Mouse (Mus musculus) liver, adult (tissue): ENCODE measurements around the gene Cpvl.

Experiments
- GATA4 ChIP-seq: IDR thresholded peaks from 2 replicates; pipeline ENCODE4 v1.6.1; 2014; ENCODE audit warnings: mild to moderate bottlenecking, low read length; ENCODE audit not compliant: insufficient replicate concordance

Cpvl gene

GRCm38 (mm10) chr6:53955846-53956245 is 22.6 kb downstream of the Cpvl start:
- no peak for TF ChIP-seq GATA4

- no peak for TF ChIP-seq GATA4
These were observed 23.2 kb downstream of the Cpvl start for GRCm38 (mm10) chr6:53955271-53955670.

GRCm38 (mm10) chr6:53954106-53954505 is 24.4 kb downstream of the Cpvl start:
- no peak for TF ChIP-seq GATA4

- TF ChIP-seq GATA4: no peak
These were observed 25.1 kb downstream of the Cpvl start for GRCm38 (mm10) chr6:53953348-53953747.

- TF ChIP-seq GATA4: no peak
These were observed 27.1 kb downstream of the Cpvl start for GRCm38 (mm10) chr6:53951421-53951820.

- TF ChIP-seq GATA4: no peak
These were observed 27.6 kb downstream of the Cpvl start for GRCm38 (mm10) chr6:53950876-53951275.

- TF ChIP-seq GATA4: no peak
These were observed 30.0 kb downstream of the Cpvl start for GRCm38 (mm10) chr6:53948388-53949035.

- no peak for TF ChIP-seq GATA4
These were observed 33.6 kb downstream of the Cpvl start for GRCm38 (mm10) chr6:53944887-53945286.

- no peak for TF ChIP-seq GATA4
These were observed 34.1 kb downstream of the Cpvl start for GRCm38 (mm10) chr6:53944417-53944816.

- TF ChIP-seq GATA4: no peak
These were observed 36.2 kb downstream of the Cpvl start for GRCm38 (mm10) chr6:53942190-53942831.

GRCm38 (mm10) chr6:53939752-53940151 is 38.7 kb downstream of the Cpvl start:
- no peak for TF ChIP-seq GATA4

GRCm38 (mm10) chr6:53938942-53939341 is 39.5 kb downstream of the Cpvl start:
- no peak for TF ChIP-seq GATA4

- TF ChIP-seq GATA4: no peak
These were observed 41.0 kb downstream of the Cpvl start for GRCm38 (mm10) chr6:53937143-53938134.

GRCm38 (mm10) chr6:53931605-53932004 is 46.9 kb downstream of the Cpvl start:
- no peak for TF ChIP-seq GATA4

- TF ChIP-seq GATA4: no peak
These were observed 48.6 kb downstream of the Cpvl start for GRCm38 (mm10) chr6:53929858-53930257.

- no peak for TF ChIP-seq GATA4
These were observed 52.3 kb downstream of the Cpvl start for GRCm38 (mm10) chr6:53926197-53926596.
